Mouse (Mus musculus): ENCODE data around the gene Lrfn1. TPM values are rescaled to one million over a fixed set of nuclear protein-coding genes. Genes with fewer than 3 reads are reported as not detected.

The Lrfn1 gene
- 10 to 100 TPM; 10.7 to 13.1 TPM for total RNA-seq (2021)
- long read RNA-seq, experiment 1, partial matches to known transcripts, result 2 of 9 reads
- long read RNA-seq, experiment 1, other reads (novel, unspliced or antisense), result 4 of 9 reads
- long read RNA-seq, experiment 2, transcript Lrfn1-202 (2 exons, 3,060 nt), result major isoform, 7 of 19 reads
- long read RNA-seq, experiment 2, partial matches to known transcripts, result 4 of 19 reads
- long read RNA-seq, experiment 2, other reads (novel, unspliced or antisense), result 8 of 19 reads

DNA sequence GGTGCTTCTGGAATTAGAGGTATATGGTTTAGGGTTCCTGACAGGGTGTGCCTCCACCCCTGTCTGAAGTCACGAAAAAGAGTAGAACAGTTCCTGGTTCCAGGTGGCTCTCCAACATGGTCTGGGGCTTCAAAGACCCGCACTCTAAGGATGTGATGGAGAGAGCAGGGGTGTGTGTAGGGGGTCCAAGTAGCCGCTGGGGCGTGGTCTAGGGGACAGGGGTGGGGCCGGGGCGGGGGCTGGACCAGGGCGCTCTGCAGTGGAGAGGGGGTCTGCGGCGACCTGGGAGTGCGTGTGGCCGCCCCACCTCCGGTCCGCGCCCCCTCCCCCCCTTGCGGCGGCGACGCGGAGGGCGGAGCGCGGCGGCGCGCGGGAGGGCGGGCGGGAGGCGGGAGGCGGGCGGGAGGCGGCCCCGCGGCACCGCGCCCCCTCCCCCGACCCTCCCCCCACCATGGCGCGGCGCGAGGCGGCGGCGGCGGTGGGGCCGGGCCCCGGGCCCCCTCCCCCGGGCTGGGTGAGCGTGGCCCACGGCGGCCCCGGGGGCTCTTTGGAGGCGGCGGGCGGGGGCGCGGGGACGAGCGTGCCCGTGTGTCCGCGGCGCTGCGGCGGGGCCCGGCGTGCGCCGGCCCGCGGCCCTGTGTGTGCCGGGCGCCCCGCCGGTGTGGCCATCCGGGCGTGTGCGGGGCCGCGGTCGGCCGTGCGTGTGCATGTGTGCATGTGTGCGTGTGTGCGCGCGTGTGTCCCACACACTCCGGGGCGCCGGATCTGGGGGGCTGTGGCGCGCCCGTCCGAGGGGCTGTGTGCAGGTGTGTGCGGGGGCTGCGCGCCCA is at the start of gene Lrfn1:
Gene Lrfn1 (plus strand): TSS at position 450 of the 830 bp plus-strand sequence.
- no peak for DNase-seq (ENCODE audit: low spot score in 2 of 2)

- peak in 1 of 2 experiments; percentile 41 for DNase-seq (ENCODE audit: low spot score in 2 of 2)
These were observed 40.8 kb upstream of the Lrfn1 start for GRCm38 (mm10) chr7:28410841-28411475.

DNA sequence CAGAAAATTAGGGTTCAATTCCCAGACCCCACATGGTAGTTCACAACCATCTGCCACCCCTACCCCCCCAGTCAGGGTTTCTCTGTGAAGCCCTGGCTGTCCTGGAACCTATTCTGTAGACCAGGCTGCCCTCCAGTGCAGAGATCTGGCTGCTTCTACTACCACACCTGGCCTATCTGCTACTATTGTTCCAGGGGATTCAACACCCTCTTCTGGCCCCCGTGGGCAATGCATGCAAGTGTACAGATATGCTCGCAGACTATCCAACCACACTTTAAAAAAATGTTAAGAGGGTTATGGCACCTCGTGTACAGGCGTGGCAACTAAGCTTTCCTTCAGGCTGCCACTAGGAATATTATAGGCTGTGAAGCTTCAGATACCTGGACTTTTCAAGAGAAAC is 39.0 kb upstream of the Lrfn1 start:
- DNase-seq (ENCODE audit: low spot score in 2 of 2), result no peak

GRCm38 (mm10) chr7:28417368-28417767 is 34.4 kb upstream of the Lrfn1 start:
- no peak for DNase-seq (ENCODE audit: low spot score in 2 of 2)

- no peak for DNase-seq (ENCODE audit: low spot score in 2 of 2)
These were observed 33.6 kb upstream of the Lrfn1 start for GRCm38 (mm10) chr7:28418096-28418670.

DNA sequence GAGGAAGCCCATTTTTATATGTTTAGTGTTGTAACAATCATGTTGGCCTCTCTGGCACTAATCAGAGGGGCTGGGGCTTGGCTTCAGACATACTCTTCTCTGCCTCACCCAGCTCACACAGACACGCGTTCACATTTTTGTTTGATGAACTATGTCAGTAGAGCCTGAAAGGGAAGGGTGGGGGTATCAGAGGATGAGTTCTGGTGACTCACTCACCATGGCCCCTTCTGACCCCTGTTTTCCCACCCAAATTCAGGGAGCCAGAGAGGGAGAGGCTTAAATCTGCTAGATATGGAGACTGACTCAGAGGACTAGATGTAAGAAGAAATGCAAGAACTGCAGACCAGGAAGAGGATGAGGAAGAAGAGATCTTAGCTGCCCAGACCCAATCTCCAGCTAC is 32.4 kb upstream of the Lrfn1 start:
- no peak for DNase-seq (ENCODE audit: low spot score in 2 of 2)

DNA sequence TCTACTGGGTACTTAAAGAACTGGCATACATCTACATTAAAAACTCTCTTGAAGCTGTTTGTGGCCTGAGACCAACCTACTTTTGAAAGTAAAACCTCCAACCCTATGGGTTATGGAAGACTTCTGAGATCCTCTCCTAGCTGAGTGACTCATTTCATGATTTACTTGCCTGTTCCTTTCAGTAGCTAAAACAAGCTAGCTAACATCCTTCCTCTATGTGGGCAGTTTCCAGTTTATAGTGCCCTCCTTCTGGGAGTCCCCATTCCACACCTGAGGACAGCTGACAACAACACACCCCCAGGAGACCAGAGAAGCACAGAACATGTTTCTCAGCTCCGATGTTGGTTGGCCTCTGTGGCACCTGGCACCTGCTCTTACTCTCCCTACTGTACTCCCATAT is 28.8 kb upstream of the Lrfn1 start:
- DNase-seq (ENCODE audit: low spot score in 2 of 2), result no peak

DNA sequence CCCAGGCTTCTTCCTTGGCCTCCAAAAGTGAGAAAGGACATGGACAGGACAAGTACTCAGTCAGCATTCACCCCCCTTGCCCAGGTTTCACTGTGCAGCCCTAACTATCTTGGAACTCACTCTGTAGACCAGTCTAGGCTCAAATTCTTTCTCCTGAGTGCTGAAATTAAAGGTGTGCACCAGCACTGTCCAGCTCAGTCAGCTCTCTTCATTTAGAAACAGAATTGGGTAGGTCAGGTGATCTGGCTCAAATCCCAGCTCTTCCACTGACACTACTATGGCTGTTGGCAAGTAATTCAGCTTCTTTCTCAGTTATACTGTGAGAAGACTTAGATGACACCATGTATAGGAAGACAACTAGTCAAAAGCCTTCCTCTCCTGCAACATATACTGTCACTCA is 24.0 kb upstream of the Lrfn1 start:
- DNase-seq (ENCODE audit: low spot score in 2 of 2), result no peak

- no peak for DNase-seq (ENCODE audit: low spot score in 2 of 2)
These were observed 21.3 kb upstream of the Lrfn1 start for GRCm38 (mm10) chr7:28430512-28430911.

DNA sequence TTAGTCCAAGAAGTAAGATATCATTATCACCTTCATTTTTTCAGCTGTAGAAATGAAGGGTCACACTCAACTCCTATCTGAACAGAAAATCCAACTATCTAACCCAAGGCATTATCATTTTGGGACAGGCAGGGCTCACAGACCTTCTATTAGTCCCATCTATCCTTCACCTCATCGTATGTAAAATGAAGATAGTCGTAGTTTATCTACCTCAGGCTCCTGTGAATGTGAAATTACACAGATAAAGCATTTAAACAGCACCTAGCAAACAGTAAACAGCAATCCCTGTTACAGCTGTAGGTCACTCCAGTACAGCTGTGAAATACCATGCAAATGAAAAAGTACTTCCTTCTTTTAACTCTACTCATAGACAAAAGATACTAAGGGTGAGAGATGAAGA is 19.5 kb upstream of the Lrfn1 start:
- DNase-seq (ENCODE audit: low spot score in 2 of 2), result no peak

- DNase-seq (ENCODE audit: low spot score in 2 of 2), result peak; percentile 39 to 40
These were observed 16.0 kb upstream of the Lrfn1 start for GRCm38 (mm10) chr7:28435660-28436259.

GRCm38 (mm10) chr7:28436271-28436904 is 15.4 kb upstream of the Lrfn1 start:
- peak; percentile 97 to 98 for DNase-seq (ENCODE audit: low spot score in 2 of 2)

- DNase-seq (ENCODE audit: low spot score in 2 of 2), result peak; percentile 66 to 75
These were observed 14.7 kb upstream of the Lrfn1 start, which contains the start of gene Gmfg for GRCm38 (mm10) chr7:28436932-28437570. TSS of gene Gmfg (plus strand) at chr7:28437447.

DNA sequence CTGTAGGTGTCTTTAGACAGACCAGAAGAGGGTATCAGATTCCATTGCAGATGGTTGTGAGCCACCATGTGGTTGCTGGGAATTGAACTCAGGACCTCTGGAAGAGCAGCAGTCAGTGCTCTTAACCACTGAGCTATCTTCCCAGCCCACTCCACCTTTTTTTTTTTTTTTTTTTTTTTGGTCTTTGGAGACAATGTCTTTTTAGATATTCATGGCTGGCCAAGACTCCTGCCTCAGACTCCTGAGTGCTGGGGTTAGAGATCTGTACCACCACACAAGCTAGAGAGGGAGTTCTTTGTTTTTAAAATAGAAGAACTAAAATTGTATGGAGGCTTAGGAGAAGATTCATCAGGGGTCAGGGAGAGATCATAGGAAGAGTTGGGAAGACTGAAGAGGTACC is 13.8 kb upstream of the Lrfn1 start:
- DNase-seq (ENCODE audit: low spot score in 2 of 2), result no peak

GRCm38 (mm10) chr7:28438771-28439170 is 13.0 kb upstream of the Lrfn1 start:
- DNase-seq (ENCODE audit: low spot score in 2 of 2), result no peak

DNA sequence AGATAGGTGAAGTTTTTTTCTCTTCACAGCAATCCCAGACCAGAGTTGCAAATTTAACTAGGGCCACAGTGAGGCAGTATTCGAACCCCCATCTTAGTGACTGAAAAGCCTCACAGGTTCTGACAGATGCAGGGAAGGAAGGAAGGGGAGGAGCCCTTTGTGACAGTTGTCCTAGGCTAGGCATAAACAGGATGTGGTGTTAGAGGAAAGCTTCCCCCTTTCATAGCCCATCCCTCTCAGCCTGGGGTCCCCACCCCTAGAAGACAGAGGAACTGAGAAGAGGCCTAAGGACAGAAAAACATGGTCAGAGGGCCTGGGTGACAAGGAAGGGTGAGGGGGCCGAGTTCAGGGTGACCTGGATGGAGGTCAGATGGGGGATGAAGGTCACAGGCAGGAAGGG is 11.0 kb upstream of the Lrfn1 start:
- DNase-seq (ENCODE audit: low spot score in 2 of 2), result no peak

- DNase-seq (ENCODE audit: low spot score in 2 of 2), result no peak
These were observed 9.8 kb upstream of the Lrfn1 start for GRCm38 (mm10) chr7:28441776-28442485.

GRCm38 (mm10) chr7:28442688-28443087 is 9.1 kb upstream of the Lrfn1 start:
- no peak for DNase-seq (ENCODE audit: low spot score in 2 of 2)

DNA sequence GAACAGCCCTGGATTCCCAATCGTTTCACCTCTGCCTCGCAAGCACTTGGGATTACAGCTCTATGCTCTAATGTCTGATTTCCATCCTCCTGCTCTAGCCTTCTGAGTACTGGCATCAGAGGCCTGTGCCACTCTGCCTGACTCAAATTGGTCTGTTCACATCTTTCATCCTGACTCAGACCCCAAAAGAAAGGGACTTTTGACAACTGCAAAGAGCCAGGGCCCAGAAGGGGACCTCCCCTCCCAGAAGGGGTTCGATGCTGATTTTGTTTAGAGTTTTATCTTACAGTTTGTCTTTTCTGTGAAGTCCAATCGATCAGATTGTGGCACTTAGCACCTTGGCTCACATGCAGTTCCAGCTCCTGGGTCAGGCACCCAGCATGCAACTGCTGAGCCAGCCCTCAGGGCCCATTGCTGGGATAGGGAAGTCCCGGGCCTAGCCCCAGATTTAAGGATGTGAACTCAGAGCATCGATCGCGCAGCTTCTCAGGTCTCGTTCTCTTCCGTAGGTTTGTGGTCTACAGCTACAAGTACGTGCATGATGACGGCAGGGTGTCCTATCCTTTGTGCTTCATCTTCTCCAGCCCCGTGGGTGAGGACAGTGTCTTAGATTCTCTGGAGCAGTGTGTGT is 7.3 kb upstream of the Lrfn1 start:
- no peak for DNase-seq (ENCODE audit: low spot score in 2 of 2)
